Mouse (Mus musculus): ENCODE measurements at regions not wholly inside any gene's neighbourhood (a gene's known extent, or its start where the extent isn't known, plus 50 kb on each side); places are given as distances from the start of the nearest gene placed in this dataset.

- DNase-seq (ENCODE audit: low read depth, low spot score), result peak; percentile 64
Observed at GRCm38 (mm10) chr6:8831204-8831603, 52.9 kb upstream of the Ica1 start.

DNA sequence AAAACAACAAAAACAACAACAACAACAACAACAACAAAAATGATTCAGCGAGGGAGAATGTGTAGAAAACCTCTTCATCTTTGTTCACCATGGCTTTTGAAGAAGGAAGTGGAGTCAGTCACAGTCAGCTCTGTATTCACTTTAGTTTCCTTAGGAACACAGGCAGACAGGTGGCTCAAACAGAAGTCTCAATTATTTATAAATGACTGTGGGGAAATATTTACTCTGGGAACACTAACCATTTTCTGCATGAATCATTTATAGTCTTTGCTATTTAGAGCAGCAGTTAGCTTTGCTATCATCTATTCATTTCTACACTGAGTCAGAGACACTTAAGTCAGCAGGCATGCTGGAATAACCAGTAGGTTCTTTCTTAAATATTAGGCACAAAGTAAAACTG is 54.6 kb upstream of the Ica1 start:
- no peak for DNase-seq (ENCODE audit: low read depth, low spot score)

- no peak for DNase-seq (ENCODE audit: low read depth, low spot score)
Observed at GRCm38 (mm10) chr6:8853657-8854056, 75.4 kb upstream of the Ica1 start.

DNA sequence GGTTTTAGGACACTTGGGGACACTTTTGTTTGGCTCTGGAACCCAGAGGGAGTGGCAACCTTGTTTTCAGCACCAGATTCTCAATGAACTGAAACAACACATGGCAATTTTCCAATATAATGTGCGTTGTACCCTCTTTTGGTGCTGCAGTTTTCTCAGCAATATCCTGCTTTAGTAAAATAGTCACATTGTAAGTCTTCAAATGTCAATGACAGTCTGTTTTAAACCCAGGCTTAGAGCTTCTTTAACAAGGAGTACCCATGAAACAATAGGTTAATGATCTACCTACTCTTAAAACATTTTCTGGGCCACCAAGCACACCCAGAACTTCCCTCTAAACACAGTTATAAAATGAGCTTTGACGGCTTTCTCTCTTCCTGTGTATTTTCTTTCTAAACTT is 82.3 kb upstream of the Ica1 start:
- no peak for DNase-seq (ENCODE audit: low read depth, low spot score)

DNA sequence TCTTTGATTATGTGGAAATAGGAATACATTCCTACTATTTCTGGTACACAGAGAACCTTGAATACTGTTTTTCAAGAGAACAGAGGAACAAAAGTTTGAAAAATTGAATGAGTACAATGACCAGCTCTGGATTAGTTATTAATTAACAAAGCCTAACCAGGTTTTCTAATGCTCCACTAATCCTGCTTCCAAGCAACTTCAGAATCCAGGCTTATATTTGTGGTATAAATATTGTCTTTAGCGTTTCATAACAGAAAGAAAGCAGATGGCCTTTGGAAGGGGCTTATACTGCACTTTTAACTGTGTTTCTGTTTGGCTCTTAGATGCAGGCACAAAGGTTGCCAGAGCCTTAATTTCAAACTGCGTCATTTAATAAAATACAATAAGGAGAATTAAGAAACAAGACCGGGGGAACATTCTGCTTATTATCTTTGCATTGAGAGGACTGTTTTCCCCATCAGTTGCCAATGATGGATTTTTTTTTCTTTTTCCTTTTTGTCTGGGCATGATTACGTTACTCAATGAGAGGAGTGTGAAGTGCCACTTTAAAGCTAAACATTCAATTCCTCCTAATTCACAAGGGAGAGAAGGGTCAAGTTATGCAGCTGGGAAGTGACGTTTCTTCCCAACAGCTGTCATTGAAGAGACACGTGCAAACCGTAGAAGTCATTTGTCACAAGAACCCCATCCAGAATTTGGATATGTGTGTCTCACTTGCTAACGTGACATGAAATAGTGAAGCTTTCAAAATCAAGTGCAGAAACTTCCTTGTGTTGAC is 84.2 kb upstream of the Nxph1 start:
- no peak for DNase-seq (ENCODE audit: low read depth, low spot score)

DNA sequence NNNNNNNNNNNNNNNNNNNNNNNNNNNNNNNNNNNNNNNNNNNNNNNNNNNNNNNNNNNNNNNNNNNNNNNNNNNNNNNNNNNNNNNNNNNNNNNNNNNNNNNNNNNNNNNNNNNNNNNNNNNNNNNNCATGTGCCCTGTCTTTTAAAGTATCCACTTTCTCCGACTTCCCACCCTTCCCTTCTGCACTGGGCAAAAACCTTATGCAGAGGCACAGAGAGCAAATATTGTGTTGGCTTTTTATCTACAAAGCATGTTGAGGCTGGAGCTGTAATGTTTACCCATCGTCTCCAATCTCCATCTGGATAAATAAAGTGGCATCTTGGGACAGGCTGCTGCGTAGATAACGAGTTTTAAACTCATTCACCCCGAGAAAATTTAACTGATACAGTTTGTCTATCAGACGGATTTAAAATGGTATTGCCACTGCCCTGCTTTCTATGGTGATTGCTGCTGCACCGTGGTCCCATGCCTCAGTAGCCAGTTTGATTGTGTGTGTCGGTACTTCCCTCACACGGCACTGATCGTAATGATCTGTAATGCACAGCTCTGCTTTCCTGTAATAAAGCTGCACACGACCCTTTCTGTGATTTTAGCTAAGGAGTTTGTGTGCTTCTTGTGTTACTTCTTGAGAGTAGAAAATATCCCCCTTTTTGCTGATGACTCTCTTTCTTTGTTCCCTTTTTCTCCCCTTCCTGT is 70.7 kb upstream of the Nxph1 start:
- no peak for DNase-seq (ENCODE audit: low read depth, low spot score)

- DNase-seq (ENCODE audit: low read depth, low spot score), result peak; percentile 14
Observed at GRCm38 (mm10) chr6:8893665-8894064, 54.6 kb upstream of the Nxph1 start.

DNA sequence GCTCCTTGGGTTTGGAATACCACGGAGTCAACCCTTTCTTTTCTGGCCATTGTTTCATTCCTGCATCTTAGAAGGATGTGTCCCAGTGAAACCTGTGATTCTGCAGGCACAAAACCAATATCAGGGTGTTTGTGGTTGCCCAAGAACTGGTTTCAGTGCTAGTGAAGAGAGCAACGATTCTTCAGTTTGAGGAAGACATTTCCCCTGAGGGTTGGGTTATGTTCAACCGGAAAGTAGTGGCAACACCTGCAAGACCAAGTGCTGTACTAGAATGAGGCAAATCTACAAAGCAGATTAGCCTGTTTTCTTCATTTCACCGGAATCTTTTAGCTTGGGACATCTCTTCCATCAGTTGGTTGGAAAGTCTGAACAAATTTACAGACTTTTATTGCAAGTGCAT is 52.1 kb upstream of the Nxph1 start:
- DNase-seq (ENCODE audit: low read depth, low spot score), result no peak

DNA sequence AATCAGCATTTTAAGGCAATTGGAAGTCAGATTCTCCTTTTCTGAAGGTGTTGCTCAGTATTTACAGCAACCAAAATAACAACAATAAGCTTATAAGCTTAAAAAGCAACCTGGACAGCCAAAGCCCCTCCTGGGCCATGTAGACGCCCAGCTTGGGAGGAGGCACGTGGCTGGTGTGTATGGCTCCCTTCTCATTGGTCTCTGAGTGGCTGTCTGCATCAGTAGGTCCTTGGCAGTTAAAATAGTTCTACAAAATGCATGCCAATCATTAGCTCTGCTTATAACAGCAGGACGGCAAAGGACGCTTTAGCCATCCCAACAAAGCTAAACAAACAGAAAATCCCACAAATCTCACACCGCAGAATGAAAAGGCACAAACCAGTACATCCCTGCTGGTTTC is 51.4 kb upstream of the Nxph1 start:
- DNase-seq (ENCODE audit: low read depth, low spot score), result no peak

DNA sequence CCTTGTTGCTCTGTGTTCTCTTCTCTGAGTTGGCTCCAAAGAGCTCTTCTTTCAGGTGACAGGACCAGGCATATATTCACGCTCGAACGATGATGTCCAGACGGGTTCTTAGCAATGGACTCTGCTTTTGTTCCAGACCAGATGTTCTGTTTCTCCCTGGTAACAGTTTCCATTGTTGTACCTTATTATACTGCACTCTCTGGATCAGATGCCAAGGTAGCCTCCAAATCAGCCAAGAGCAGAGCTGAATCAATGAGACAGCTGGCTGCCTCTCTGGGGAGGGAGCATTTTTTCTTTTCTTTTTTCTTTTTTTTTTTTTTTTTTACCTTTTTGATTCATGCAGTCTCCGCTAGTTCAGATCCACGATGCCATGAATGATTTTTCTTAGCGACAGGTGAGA is 50.9 kb upstream of the Nxph1 start:
- no peak for DNase-seq (ENCODE audit: low read depth, low spot score)

- DNase-seq (ENCODE audit: low read depth, low spot score), result no peak
Observed at GRCm38 (mm10) chr6:8898268-8898667, 50.0 kb upstream of the Nxph1 start.
